Mouse (Mus musculus) neutrophil, adult 5-6 weeks (primary cell): ENCODE measurements around the gene Nrxn3. TPM values are rescaled to one million over a fixed set of nuclear protein-coding genes. Genes with fewer than 3 reads are reported as not detected.

Source experiments
- ATAC-seq: fragments of 151-379, 151-347 bp; 2 replicates; pipeline ENCODE4 v1.8.0; 2017; ENCODE audit warnings: mild to moderate bottlenecking, moderate TSS enrichment; ENCODE audit not compliant: insufficient number of reproducible peaks, poor library complexity, low FRiP score, severe bottlenecking; ENCODE audit errors: extremely low read depth
- total RNA-seq: library from RNA; stranded (forward); fragments of 200-1000 nt; gene quantifications from 2 replicates; pipeline ENCODE4 v1.2.3, GENCODE M21; 2017

The Nrxn3 gene
- total RNA-seq, 1 experiment from 2014 or later = not detected

- no peak for ATAC-seq
Observed at GRCm38 (mm10) chr12:89258879-89259278, 536.2 kb downstream of the Nrxn3 start.

GRCm38 (mm10) chr12:89260076-89260475 is 537.4 kb downstream of the Nrxn3 start:
- no peak for ATAC-seq

- ATAC-seq = no peak
Observed at GRCm38 (mm10) chr12:89262261-89262660, 539.6 kb downstream of the Nrxn3 start.

GRCm38 (mm10) chr12:89282362-89283343 is 560.0 kb downstream of the Nrxn3 start:
- no peak for ATAC-seq

- ATAC-seq = no peak
Observed at GRCm38 (mm10) chr12:89284412-89284811, 561.7 kb downstream of the Nrxn3 start.

- no peak for ATAC-seq
Observed at GRCm38 (mm10) chr12:89287037-89287436, 564.4 kb downstream of the Nrxn3 start.

- ATAC-seq = no peak
Observed at GRCm38 (mm10) chr12:89289589-89290274, 567.1 kb downstream of the Nrxn3 start.

- no peak for ATAC-seq
Observed at GRCm38 (mm10) chr12:89290736-89291574, 568.3 kb downstream of the Nrxn3 start.

GRCm38 (mm10) chr12:89302011-89302410 is 579.3 kb downstream of the Nrxn3 start:
- no peak for ATAC-seq

- no peak for ATAC-seq
Observed at GRCm38 (mm10) chr12:89310200-89310599, 587.5 kb downstream of the Nrxn3 start.

- ATAC-seq = no peak
Observed at GRCm38 (mm10) chr12:89312586-89312985, 589.9 kb downstream of the Nrxn3 start.

GRCm38 (mm10) chr12:89325864-89326560 is 603.3 kb downstream of the Nrxn3 start:
- no peak for ATAC-seq

- ATAC-seq = no peak
Observed at GRCm38 (mm10) chr12:89331474-89332263, 609.0 kb downstream of the Nrxn3 start.

GRCm38 (mm10) chr12:89333486-89333885 is 610.8 kb downstream of the Nrxn3 start:
- ATAC-seq = no peak

- no peak for ATAC-seq
Observed at GRCm38 (mm10) chr12:89364850-89365249, 642.2 kb downstream of the Nrxn3 start.

GRCm38 (mm10) chr12:89369939-89370338 is 647.3 kb downstream of the Nrxn3 start:
- no peak for ATAC-seq

- no peak for ATAC-seq
Observed at GRCm38 (mm10) chr12:89376600-89376999, 653.9 kb downstream of the Nrxn3 start.
